Mouse (Mus musculus) G1E (cell line): ENCODE data around the gene Syn3. TPM values are rescaled to one million over a fixed set of nuclear protein-coding genes. Genes with fewer than 3 reads are reported as not detected.

ENCODE experiments used
- ATAC-seq: 2 replicates; pipeline ENCODE4 v1.8.0; 2016; ENCODE audit warnings: mild to moderate bottlenecking; ENCODE audit not compliant: insufficient number of reproducible peaks, poor library complexity, low FRiP score, severe bottlenecking; ENCODE audit errors: extremely low read depth
- DNase-seq: peaks from one replicate; pipeline ENCODE4 v3.0.0; 2012; ENCODE audit warnings: low spot score
- H3K27me3 ChIP-seq: 2 replicates; pipeline ENCODE4 v1.6.1; 2012; ENCODE audit warnings: mild to moderate bottlenecking, low read length, inconsistent platforms; ENCODE audit not compliant: insufficient read depth
- H3K36me3 ChIP-seq: replicated peaks from 2 replicates; pipeline ENCODE3; 2012; ENCODE audit warnings: mild to moderate bottlenecking, inconsistent platforms
- H3K4me1 ChIP-seq: 2 replicates; pipeline ENCODE4 v1.6.1; 2012; ENCODE audit warnings: low read depth, low read length, inconsistent platforms, mixed read lengths; ENCODE audit not compliant: insufficient read depth
- H3K4me3 ChIP-seq: 2 replicates; pipeline ENCODE4 v1.5.1; 2012; ENCODE audit warnings: low read depth, mild to moderate bottlenecking, inconsistent platforms, low read length, moderate library complexity, mixed read lengths
- H3K9me3 ChIP-seq: replicated peaks from 2 replicates; pipeline ENCODE4 v1.6.1; 2012; ENCODE audit warnings: inconsistent platforms
- CTCF ChIP-seq: IDR thresholded peaks from 2 replicates; pipeline ENCODE4 v1.5.1; 2012; ENCODE audit warnings: low read depth, low read length, inconsistent platforms, mixed read lengths
- GATA1 ChIP-seq: IDR thresholded peaks from 2 replicates; pipeline ENCODE4 v1.6.1; 2012; ENCODE audit warnings: borderline replicate concordance, low read length, inconsistent platforms, mixed read lengths
- GATA2 ChIP-seq: IDR thresholded peaks from 2 replicates; pipeline ENCODE4 v1.6.1; 2012; ENCODE audit warnings: low read depth, low read length, inconsistent platforms, borderline replicate concordance
- POLR2AphosphoS5 ChIP-seq: IDR thresholded peaks from 2 replicates; pipeline ENCODE4 v1.6.1; 2012; ENCODE audit warnings: low read depth, low read length, inconsistent platforms; ENCODE audit not compliant: insufficient replicate concordance
- TAL1 ChIP-seq: conservative IDR thresholded peaks from 2 replicates; pipeline ENCODE4 v1.6.1; 2012; ENCODE audit warnings: low read depth, low read length, inconsistent platforms, mixed read lengths
- polyA plus RNA-seq: library from polyadenylated mRNA; stranded (reverse); fragments of >175 nt; gene quantifications from 2 replicates; pipeline ENCODE4 v1.2.3, GENCODE M21; 2012
- total RNA-seq, 2 experiments: library from RNA; stranded (forward) in 1 of 2; stranded (reverse) in 1 of 2; fragments of 200-1000 nt in 1 of 2; fragments of >200 nt in 1 of 2; fragmentation: Nextera tagmentation in 1 of 2; gene quantifications; 2 replicates each; pipeline ENCODE4 v1.2.3; 2014 to 2017

Syn3 gene
- total and polyA plus RNA-seq, 3 experiments: 0.44 TPM; not detected in 2

- no peaks in the 10 kb centered on the region for H3K4me1 ChIP-seq
- ATAC-seq: no peak
- TF ChIP-seq GATA1: no peak
- TF ChIP-seq GATA2: no peak
- no peak for TF ChIP-seq POLR2AphosphoS5
- no peak for TF ChIP-seq TAL1
- no peak for TF ChIP-seq CTCF
- no peak for DNase-seq
- H3K36me3 ChIP-seq: no peaks in the 10 kb centered on the region
- no peaks in the 10 kb centered on the region for H3K9me3 ChIP-seq
- no peak overlapping the region for H3K4me3 ChIP-seq
- H3K27me3 ChIP-seq: no peaks in the 10 kb centered on the region
Observed at GRCm38 (mm10) chr10:86474176-86475154, 24.2 kb downstream of the Syn3 start.

- Histone ChIP-seq H3K4me3 (no peak overlapping the region), H3K27me3 (no peaks in the 10 kb centered on the region), H3K9me3 (no peaks in the 10 kb centered on the region), H3K36me3 (no peaks in the 10 kb centered on the region), H3K4me1 (no peaks in the 10 kb centered on the region)
- ATAC-seq: no peak
- DNase-seq: peak; percentile 16
- TF ChIP-seq CTCF (peak; percentile 55), GATA1 (no peak), POLR2AphosphoS5 (no peak)
Observed at GRCm38 (mm10) chr10:86473637-86474154, 25.0 kb downstream of the Syn3 start.

GRCm38 (mm10) chr10:86468612-86469546, 29.8 kb downstream of the Syn3 start:
- H3K36me3 ChIP-seq: no peaks in the 10 kb centered on the region
- no peaks in the 10 kb centered on the region for H3K4me1 ChIP-seq
- H3K4me3 ChIP-seq: no peak overlapping the region
- DNase-seq (no peak), ATAC-seq (no peak)
- H3K27me3 ChIP-seq: peaks cover 7% of the 10 kb centered on the region
- H3K9me3 ChIP-seq: no peaks in the 10 kb centered on the region
- no peak for TF ChIP-seq POLR2AphosphoS5
- TF ChIP-seq TAL1: no peak
- no peak for TF ChIP-seq GATA1
- no peak for TF ChIP-seq GATA2
- TF ChIP-seq CTCF: no peak

DNA sequence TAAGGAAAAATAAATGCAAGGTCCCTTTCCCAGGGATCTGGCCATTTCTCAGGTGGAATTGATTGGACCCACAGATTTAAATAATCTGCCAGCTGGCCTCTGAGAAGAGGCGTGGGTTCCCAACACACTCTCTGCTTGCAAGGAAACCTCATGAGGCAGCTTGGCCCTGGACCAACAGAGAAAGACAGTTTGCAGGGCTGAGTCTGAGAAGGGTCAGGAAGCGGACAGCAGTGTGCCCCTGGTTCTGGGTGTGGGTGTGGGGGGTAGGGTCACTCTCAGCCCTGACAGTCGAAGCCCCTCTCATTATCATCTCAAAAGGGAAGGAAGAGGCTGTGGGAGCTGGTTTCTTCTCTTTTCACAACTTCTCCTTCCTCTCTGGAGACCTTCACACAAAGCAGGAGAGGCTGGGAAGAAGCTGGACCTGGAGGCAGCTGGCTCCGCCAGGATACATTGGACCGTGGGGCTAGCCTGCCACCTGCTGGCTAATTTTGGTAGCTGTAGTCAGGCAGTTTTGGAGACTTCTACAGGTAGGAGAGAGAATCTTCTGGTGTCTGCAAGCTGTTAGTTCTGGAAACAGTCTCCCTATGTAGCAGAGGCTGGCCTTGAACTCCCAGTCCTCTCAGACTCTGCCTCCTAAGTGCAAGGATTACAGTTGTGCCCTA, 35.0 kb downstream of the Syn3 start:
- H3K36me3 ChIP-seq: no peaks in the 10 kb centered on the region
- ATAC-seq: peak; percentile 49; the same call in 1 of the 2 replicates

GRCm38 (mm10) chr10:86459643-86460042, 39.1 kb downstream of the Syn3 start:
- DNase-seq: no peak
- no peak for TF ChIP-seq TAL1
- Histone ChIP-seq H3K27me3 (peaks cover 9% of the 10 kb centered on the region), H3K9me3 (no peaks in the 10 kb centered on the region), H3K4me1 (no peaks in the 10 kb centered on the region), H3K4me3 (no peak overlapping the region), H3K36me3 (no peaks in the 10 kb centered on the region)
- no peak for ATAC-seq

More for the DNA sequence above, 35.0 kb downstream of the Syn3 start:
- peaks cover 11% of the 10 kb centered on the region for H3K27me3 ChIP-seq
- no peak overlapping the region for H3K4me3 ChIP-seq
- no peaks in the 10 kb centered on the region for H3K9me3 ChIP-seq
- peak; percentile 26 for DNase-seq
- TF ChIP-seq GATA1: no peak
- peak; percentile 70 for TF ChIP-seq CTCF
- TF ChIP-seq GATA2: no peak
- H3K4me1 ChIP-seq: no peaks in the 10 kb centered on the region
